Mouse (Mus musculus) erythroblast, adult 5-6 weeks (primary cell): ENCODE measurements around the gene Sfi1. TPM values are rescaled to one million over a fixed set of nuclear protein-coding genes. Genes with fewer than 3 reads are reported as not detected.
A peak's percentile ranks its signal among the peaks of the same experiment; 100 is the strongest.
"Not testable (repeated sequence)": the region's sequence is repeated elsewhere in the genome, so short reads cannot be mapped to it uniquely, and the experiment has no call there.

Experiments used
- ATAC-seq: replicated peaks from 2 replicates; pipeline ENCODE4 v1.8.0; 2016; ENCODE audit warnings: moderate number of reproducible peaks, mild to moderate bottlenecking, moderate TSS enrichment, inconsistent platforms; ENCODE audit not compliant: poor library complexity, low FRiP score, severe bottlenecking
- total RNA-seq, 2 experiments: library from RNA; stranded (forward) in 1 of 2; stranded (reverse) in 1 of 2; fragments of 150-400 nt in 1 of 2; fragments of 200-764, 138-1000 nt in 1 of 2; gene quantifications; 2 replicates each; pipeline versions ENCODE4 v1.2.3 to v1.2.4; 2015 to 2017; ENCODE audit warnings: low replicate concordance in 2 of 2

Sfi1 gene
- total RNA-seq (2015; ENCODE audit: low replicate concordance): 7.7 TPM in 1 of 2 replicates, not detected in the other
- 2.6 and 3.9 TPM in 2 replicates for total RNA-seq (2017; ENCODE audit: low replicate concordance)

- no peak for ATAC-seq
Observed at GRCm38 (mm10) chr11:3193363-3193762, at the start of gene Sfi1. Gene Sfi1 (minus strand): TSS chr11:3193463.

GRCm38 (mm10) chr11:3242395-3242794, 49.1 kb upstream of the Sfi1 start:
- ATAC-seq: no peak

DNA sequence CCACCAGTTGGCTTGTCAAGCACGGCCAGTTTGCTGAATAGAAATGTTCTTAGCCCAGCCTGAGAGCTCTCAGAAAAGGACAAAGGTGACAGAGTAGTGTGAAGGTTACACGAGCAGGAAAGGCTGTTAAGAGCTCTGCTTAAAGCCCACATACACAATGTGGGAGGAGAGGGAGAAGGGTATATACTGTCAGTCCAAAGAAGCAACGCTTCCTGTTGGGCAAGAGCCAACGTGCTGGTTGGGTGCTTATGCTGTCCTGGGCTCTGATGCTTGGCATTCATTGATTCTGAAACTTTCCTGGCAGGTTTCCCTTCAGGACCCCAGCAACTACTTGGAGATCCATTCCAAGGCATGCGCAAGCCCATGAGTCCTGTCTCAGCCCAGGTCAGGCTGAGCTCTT, 42.0 kb upstream of the Sfi1 start:
- no peak for ATAC-seq

DNA sequence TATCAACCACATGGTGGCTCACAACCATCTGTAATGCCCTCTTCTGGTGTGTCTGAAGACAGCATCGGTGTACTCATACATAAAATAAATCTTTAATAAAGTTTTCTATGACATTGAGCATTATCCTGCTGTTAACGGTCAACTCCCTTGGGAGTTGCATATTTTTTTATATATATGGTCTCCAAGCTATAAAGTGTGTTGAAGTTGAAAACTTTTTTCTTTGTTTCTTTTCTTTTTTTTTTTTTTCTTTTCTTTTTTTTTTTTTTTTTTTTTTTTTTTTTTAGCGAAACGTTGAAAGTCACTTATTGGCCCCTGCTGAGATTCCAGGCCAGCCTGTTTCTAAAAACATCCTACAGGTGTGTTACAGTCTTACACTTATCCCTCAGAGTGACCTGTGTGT, 40.4 kb upstream of the Sfi1 start:
- no peak for ATAC-seq

GRCm38 (mm10) chr11:3232248-3232647, 39.0 kb upstream of the Sfi1 start:
- ATAC-seq: no peak

DNA sequence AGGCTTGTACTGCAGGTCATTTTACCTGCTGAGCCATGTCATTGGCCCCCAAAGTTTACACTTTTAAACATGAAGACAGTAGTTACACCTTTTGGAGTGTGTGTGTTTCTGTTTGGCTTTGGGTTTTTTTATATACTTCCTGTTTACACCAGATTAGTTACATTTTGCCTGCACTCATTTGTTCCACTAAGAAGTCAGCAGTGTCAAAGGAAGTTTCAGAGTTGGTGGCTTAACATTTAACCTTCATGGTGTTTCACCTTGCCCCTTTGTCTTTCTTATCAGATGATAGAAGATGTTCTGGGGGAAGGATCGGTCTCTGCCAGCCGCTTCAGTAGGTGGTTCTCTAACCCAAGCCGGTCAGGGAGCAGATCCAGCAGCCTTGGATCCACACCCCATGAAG, 33.9 kb upstream of the Sfi1 start:
- ATAC-seq: no peak

DNA sequence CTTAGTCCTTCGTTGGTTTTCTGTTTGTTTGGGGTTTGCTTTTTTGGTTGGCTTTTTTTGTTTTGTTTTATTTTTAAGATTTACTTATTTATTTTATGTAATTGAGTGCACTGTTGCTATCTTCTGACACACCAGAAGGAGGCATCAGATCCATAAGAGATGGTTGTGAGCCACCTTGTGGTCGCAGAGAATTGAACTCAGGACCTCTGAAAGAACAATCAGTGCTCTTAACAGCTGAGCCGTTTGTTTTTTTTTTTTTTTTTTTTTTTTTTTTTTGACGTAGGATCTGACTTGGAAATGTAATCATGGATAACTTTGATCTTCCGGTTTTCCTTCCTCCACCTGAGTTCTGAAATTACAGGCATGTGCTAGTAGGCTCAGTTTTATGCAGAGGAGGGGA, 29.8 kb upstream of the Sfi1 start:
- no peak for ATAC-seq

DNA sequence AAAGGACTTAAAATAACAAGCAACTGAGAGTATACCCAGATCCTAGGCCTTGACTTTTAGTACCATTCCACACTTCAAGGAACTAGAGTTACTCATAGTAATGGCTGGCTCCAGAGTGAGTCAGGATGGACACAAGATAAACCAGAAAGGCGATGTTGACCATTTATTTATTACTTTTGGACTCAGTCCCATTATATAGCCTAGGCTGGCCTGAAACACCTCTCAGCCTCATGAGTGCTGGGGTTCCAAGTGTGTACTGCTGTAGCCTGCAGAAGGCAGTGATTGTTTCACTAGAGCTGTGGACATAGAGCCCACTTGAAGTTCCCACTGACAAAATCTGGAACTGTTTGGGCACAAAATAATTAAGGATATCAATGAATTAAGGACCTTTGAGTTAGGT, 19.3 kb upstream of the Sfi1 start:
- no peak for ATAC-seq

DNA sequence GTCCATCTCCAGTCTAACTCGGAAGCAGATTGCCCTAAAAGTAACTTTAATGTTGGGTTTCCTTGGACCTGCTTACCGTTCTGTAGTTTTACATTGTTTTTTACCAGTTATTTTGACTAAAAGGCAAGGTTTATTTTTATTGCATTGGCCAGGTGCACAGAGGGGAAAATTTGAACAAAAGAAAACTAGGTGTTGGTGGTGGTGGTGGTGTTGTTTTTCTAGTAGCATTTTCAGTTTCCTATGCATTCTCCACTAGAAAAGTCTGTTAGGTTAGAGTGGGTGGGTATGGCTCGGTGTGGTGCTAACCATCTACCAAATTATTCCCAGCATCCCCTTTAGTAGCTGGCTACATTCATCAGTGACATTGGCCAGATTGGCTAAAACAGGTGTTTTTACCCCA, 13.5 kb upstream of the Sfi1 start:
- no peak for ATAC-seq

GRCm38 (mm10) chr11:3205207-3205606, 11.9 kb upstream of the Sfi1 start:
- no peak for ATAC-seq

GRCm38 (mm10) chr11:3203771-3204170, 10.5 kb upstream of the Sfi1 start:
- ATAC-seq: no peak

DNA sequence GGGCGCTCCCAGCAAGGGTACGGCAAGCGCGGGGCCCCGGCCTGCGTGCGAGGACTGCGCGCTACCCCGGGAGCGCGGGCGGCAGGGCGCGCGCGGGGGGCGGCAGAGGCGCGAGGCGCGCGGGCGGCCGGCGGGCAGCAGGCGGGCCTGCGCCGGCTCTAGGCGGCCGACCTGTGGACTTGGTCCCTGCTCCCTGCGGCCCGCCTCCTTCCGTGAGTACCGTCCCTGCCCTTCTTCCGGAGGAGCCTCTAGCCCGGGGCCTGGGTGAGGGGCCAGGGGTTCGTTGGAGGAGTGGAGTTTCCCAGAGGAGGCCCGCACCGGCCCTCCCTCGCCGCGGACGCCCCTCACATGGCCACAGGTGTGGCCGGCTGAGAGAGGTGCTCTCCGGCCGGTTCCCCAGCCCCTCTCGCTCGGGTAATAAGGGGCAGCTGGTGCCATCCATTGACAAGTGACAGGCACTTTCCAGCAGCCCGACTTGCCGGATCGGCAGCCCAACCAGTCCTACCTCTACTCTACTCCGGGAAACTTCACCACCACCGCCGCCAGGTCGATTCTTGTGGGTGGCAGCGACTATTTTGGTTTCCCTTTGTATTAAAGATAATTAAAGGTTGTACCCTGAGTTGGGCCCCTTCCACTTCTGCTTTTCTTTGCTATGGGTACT, 9.6 kb upstream of the Sfi1 start:
- ATAC-seq: peak; percentile 40

DNA sequence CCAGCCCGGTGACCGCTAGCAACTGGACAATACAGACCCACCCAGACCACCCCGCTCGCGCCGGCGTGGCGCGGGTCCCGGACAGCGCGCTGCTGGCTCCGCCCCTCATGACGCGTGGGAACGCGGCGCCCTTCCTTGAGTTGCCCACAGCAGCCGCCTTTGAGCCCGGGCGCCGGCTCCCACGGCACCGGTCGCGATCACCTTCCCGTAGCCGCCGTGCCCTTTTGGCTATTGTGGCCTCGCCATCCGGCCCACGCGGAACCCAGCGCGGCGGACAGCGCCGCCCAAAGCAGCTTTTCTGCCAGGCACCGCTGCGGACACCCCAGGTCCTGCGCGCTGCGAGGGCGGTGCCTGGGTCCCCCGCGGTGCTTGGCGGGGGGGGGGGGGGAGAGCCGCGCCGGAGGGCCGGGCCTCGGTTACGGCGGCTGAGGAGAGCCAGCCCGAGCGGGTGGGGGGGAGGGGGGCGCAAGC, 9.0 kb upstream of the Sfi1 start, which contains the start of gene Eif4enif1:
Gene Eif4enif1, plus strand, starts transcription at position 162 of the 471 bp plus-strand sequence.
- peak; percentile 61 for ATAC-seq

- ATAC-seq: peak; percentile 38
Observed at GRCm38 (mm10) chr11:3201326-3202230, 8.3 kb upstream of the Sfi1 start.

DNA sequence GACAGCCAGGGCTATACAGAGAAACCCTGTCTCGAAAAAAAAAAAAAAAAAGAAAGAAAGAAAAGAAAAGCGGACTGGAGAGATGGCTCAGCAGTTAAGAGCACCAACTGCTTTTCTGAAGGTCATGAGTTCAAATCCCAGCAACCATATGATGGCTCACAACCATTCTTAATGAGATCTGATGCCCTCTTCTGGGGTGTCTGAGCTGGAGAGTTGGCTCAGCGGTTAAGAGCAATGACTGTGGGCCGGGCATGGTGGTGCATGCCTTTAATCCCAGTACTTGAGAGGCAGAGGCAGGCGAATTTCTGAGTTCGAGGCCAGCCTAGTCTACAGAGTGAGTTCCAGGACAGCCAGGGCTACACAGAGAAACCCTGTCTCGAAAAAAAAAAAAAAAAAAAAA, 7.4 kb upstream of the Sfi1 start:
- not testable (repeated sequence) for ATAC-seq

DNA sequence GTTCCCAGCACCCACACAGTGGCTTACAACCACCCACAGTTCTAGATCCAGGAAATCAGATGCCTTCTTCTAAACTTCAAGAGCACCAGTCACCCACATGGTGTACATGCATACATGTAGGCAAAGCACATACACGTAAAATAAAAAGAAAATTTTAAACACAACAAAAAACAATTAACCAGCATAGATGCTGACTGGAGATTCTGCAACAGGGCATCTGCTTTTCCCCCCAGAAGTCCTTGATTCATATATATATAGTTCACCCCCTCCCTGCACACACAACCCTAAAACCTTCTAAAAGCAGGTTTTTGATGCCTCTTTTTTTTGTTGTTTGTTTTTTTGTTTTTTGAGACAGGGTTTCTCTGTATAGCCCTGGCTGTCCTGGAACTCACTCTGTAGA, 10.6 kb downstream of the Sfi1 start:
- ATAC-seq: not testable (repeated sequence)

DNA sequence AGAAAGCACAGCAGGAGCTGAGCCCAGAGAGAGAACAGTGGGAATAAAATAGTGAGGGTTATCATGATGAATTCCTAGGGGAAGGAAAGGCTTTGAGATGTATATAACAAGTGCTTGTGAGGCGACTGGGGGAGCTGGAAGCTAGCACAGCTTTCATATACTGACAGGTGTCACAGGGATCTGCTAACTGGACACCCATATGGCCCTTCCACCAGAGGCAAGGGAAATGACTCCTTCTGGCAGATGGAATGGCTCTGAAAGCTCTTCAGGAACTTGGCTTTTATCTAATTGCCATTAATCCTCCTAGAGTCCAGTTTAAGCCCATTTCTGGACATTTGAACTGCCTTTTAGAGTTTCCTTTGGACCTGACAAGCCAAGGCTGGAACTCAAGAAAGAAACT, 11.3 kb downstream of the Sfi1 start:
- ATAC-seq: not testable (repeated sequence)

DNA sequence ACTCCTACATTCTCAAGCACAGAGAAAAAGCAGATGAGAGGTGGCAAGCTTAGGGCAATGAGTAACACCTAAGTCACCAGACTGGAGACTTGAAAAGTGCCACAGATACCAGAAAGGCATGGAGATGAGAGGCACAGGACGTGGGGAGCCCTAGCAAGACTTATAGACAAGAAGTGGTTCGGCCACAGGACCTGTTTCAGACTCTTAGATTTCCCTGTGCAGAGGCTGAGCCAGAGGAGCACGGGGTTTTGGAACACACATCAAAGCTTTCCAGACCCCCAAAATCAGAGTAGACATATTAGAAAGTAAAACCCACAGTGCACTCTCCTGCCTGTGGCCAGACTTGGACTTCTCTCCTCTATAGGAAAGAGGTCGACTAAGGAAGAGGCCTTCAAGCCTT, 12.0 kb downstream of the Sfi1 start:
- not testable (repeated sequence) for ATAC-seq

DNA sequence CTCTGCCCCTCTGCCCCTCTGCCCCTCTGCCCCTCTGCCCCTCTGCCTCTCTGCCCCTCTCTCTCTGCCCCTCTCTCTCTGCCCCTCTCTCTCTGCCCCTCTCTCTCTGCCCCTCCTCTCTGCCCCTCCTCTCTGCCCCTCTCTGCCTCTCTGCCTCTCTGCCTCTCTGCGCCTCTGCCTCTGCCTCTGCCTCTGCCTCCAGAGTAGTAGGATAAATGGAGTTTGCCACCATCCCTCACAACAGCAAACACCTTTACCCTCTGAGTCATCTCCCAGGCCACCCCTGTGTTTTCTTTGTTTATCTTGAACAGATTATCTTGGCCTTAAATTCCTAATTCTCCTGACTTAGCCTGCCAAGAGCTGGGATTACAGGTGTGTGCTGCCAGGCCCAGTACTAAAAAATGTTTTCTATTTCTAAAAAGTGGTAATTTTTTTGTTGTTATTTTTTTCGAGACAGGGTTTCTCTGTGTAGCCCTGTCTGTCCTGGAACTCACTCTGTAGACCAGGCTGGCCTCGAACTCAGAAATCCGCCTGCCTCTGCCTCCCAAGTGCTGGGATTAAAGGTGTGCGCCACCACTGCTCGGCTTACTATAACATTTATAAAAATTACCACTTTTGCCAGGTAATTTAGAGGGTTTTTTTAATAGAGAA, 12.6 kb downstream of the Sfi1 start:
- not testable (repeated sequence) for ATAC-seq

DNA sequence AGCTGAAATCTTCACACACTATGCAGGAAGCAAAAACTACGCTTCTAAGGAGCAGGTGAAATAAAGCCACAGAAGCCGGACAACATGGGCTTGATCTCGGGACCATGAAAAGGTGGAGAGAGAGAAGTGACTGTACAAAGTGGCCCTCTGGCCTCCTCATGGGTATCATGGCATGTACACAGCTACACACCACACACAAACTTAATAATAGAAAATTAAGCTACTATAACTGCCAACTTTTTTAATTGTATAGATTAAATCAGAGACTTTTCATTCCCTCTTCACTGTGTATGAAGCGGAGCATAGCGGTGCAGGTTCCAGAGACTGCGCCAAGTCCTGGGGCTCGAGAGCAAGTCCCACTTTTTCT, 13.6 kb downstream of the Sfi1 start:
- ATAC-seq: not testable (repeated sequence)
